Mouse (Mus musculus) cerebellum, adult 2 months (tissue): ENCODE measurements around the gene Mxra7.

Experiments used
- CTCF ChIP-seq: fragments of 200-500 bp; IDR thresholded peaks from 2 replicates; pipeline ENCODE4 v1.5.1; 2011; ENCODE audit warnings: low read depth, mild to moderate bottlenecking, control low read depth, low read length, moderate library complexity, borderline replicate concordance; ENCODE audit not compliant: insufficient read depth
- POLR2A ChIP-seq: fragments of 200-500 bp; IDR thresholded peaks from 2 replicates; pipeline ENCODE4 v1.6.1; 2011; ENCODE audit warnings: low read length, control low read depth, borderline replicate concordance; ENCODE audit not compliant: insufficient read depth

GRCm38 (mm10) chr11:116823255-116823654 lies 4.6 kb downstream of the Mxra7 start:
- no peak for TF ChIP-seq CTCF
- TF ChIP-seq POLR2A = no peak
